Mouse (Mus musculus) midbrain, postnatal 0 days (tissue): ENCODE data around the gene Parp9. TPM values are rescaled to one million over a fixed set of nuclear protein-coding genes. Genes with fewer than 3 reads are reported as not detected.

Experiments used
- ATAC-seq: fragments of 200-750 bp; cut with Nextera tagmentation; 2 replicates; pipeline ENCODE4 v1.8.0; 2017; ENCODE audit warnings: moderate number of reproducible peaks, mild to moderate bottlenecking, moderate TSS enrichment, moderate library complexity; ENCODE audit not compliant: low FRiP score
- DNase-seq: peaks from one replicate; pipeline ENCODE4 v3.0.0-alpha.2; 2015; ENCODE audit warnings: low spot score
- H3K27ac ChIP-seq: fragments of 300-500 bp; sonication (generic); 2 replicates; pipeline ENCODE4 v1.5.1; 2014; ENCODE audit warnings: low read depth, mild to moderate bottlenecking, low read length, mixed read lengths
- H3K27me3 ChIP-seq: fragments of 300-500 bp; sonication (generic); 2 replicates; pipeline ENCODE4 v1.6.1; 2014; ENCODE audit warnings: low read length, control low read depth, mixed read lengths; ENCODE audit not compliant: insufficient read depth
- H3K36me3 ChIP-seq: fragments of 300-500 bp; sonication (generic); 2 replicates; pipeline ENCODE4 v1.6.1; 2014; ENCODE audit warnings: low read length, control low read depth, mixed read lengths; ENCODE audit not compliant: insufficient read depth
- H3K4me1 ChIP-seq: fragments of 300-500 bp; sonication (generic); 2 replicates; pipeline ENCODE4 v1.6.1; 2014; ENCODE audit warnings: mild to moderate bottlenecking, control low read depth, antibody characterized with exemption, low read length, mixed read lengths; ENCODE audit not compliant: insufficient read depth
- H3K4me2 ChIP-seq: fragments of 300-500 bp; sonication (generic); 2 replicates; pipeline ENCODE4 v1.6.1; 2014; ENCODE audit warnings: low read depth, mild to moderate bottlenecking, low read length, mixed read lengths; ENCODE audit not compliant: poor library complexity, severe bottlenecking
- H3K4me3 ChIP-seq: fragments of 300-500 bp; sonication (generic); 2 replicates; pipeline ENCODE4 v1.5.1; 2014; ENCODE audit warnings: low read depth, mild to moderate bottlenecking, low read length, moderate library complexity
- H3K9ac ChIP-seq: fragments of 300-500 bp; sonication (generic); replicated peaks from 2 replicates; pipeline ENCODE4 v1.6.1; 2014; ENCODE audit warnings: mild to moderate bottlenecking, low read length, moderate library complexity, mixed read lengths; ENCODE audit not compliant: poor library complexity, severe bottlenecking
- H3K9me3 ChIP-seq: fragments of 300-500 bp; sonication (generic); 2 replicates; pipeline ENCODE4 v1.6.1; 2016; ENCODE audit warnings: low read length, control low read depth
- CTCF ChIP-seq: IDR thresholded peaks from 2 replicates; pipeline ENCODE4 v1.5.1; 2016; ENCODE audit warnings: antibody characterized with exemption, mild to moderate bottlenecking
- WGBS: fragments of 180-500 bp; shearing (Covaris S2); extraction: QIAGEN DNeasy Blood & Tissue Kit; methylation state at CpG from one replicate; pipeline ENCODE4 v1.1.7; 2014; 5-methylcytosine and 5-hydroxymethylcytosine counted together
- polyA plus RNA-seq: library from polyadenylated mRNA; unstranded; fragments of >200 nt; fragmentation: Nextera tagmentation; extraction: Ambion mirVana; gene quantifications from 2 replicates; pipeline ENCODE4 v1.2.1, GENCODE M21; 2015
- total RNA-seq: library from RNA; depleted of rRNA; stranded (reverse); fragments of >200 nt; gene quantifications from 2 replicates; pipeline ENCODE4 v1.2.3, GENCODE M21; 2014

Parp9 gene
- total and polyA plus RNA-seq, 2 experiments from 2014 or later = 1.9 to 3.0 TPM

DNA sequence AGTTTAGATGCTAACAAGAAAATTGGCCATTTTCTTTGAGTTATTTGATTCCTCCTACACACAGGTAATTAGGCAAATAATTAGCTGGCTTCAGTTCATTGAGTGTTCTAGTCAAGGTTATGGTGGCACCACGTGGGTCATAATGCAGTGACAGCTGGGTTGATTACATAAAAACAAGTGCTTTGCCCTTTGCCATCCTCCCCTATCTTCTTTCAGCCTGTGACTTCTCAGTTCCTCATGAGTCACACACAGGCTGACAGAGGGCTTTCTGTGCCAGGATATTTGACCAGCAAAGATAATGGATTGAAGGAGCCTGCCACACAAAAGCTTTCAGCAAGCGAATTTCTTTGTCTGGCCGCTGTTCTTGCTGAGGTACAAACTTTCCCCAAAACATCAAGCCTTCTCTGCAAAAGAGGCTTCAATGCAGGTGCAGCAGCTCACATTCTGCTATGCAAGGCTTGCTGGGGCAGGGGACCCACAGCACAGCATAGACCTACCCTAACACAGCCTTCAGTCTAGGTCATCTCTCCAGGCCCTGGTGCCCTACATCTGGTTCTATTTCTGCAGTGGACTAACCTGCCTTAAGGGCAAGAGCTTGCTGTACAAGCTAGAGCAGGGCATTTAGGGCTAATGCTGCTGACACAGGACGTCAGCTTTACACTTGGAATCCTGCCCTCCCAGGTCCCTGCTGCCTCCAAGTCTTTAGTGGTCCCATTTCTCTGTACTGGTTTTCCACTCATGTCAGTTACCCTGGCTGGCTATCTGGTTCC is 30.7 kb upstream of the Parp9 start:
- no peak for TF ChIP-seq CTCF
- no peak for DNase-seq
- no peak overlapping the region for H3K4me3 ChIP-seq
- 62% methylated on average over 4 of the region's 4 CpGs for WGBS
- no peak for ATAC-seq
- H3K27me3 ChIP-seq = no peaks in the 10 kb centered on the region
- no peaks in the 10 kb centered on the region for H3K4me1 ChIP-seq
- H3K4me2 ChIP-seq = no peak overlapping the region
- no peaks in the 10 kb centered on the region for H3K36me3 ChIP-seq
- H3K9ac ChIP-seq = no peak overlapping the region
- H3K27ac ChIP-seq = no peak overlapping the region
- no peaks in the 10 kb centered on the region for H3K9me3 ChIP-seq

DNA sequence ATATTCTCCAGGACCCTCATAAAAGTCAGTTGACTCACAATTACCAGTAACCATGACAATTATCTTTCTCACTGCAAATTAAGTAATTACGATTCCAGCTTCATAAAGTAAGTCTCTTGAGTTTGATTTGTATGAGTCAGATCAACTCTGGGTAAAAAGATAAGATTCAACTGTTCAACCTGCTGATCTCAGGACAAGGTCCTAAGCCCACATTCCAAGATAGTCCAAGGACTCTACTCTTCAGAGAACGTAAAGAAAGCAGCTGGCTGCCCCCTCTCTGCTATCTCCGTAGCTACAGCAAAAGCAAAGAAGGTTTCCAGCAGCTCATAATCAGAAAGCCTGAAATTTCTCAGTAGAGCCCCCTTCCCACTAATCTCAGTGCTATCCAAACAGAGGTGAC is 26.8 kb upstream of the Parp9 start:
- Histone ChIP-seq H3K27me3 (no peaks in the 10 kb centered on the region), H3K4me2 (no peak overlapping the region)
- 75% methylated on average over 3 of the region's 3 CpGs for WGBS

DNA sequence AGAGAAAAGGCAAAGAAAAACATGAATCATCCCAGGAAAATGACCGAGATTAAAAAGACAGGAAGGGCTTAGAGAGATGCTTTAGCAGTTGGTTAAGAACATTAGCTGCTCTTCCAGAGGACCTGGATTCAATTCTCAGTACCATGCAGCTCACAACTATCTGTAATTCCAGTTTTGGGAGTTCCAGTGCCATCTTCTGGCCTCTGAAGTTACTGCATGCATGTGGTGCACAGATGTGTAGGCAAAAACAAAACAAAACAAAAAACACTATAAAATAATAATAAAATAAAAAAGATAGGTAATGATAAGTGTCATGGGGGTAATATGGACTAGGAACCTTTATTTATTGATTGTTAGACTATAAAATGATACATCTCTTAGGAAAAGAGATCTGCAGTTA is 24.7 kb upstream of the Parp9 start:
- Histone ChIP-seq H3K36me3 (no peaks in the 10 kb centered on the region), H3K4me1 (no peaks in the 10 kb centered on the region), H3K9me3 (no peaks in the 10 kb centered on the region), H3K4me2 (no peak overlapping the region), H3K9ac (no peak overlapping the region), H3K4me3 (no peak overlapping the region), H3K27me3 (no peaks in the 10 kb centered on the region), H3K27ac (no peak overlapping the region)
- no peak for DNase-seq
- ATAC-seq = no peak
- WGBS = 68% methylated on average over 1 of the region's 1 CpGs
- peak; percentile 50 for TF ChIP-seq CTCF

More for the DNA sequence above, 26.8 kb upstream of the Parp9 start:
- Histone ChIP-seq H3K9me3 (no peaks in the 10 kb centered on the region), H3K4me3 (no peak overlapping the region), H3K27ac (no peak overlapping the region), H3K36me3 (no peaks in the 10 kb centered on the region), H3K4me1 (no peaks in the 10 kb centered on the region), H3K9ac (no peak overlapping the region)
- TF ChIP-seq CTCF = peak; percentile 15; the same call in 1 of the 2 replicates
- DNase-seq = no peak
- ATAC-seq = no peak

DNA sequence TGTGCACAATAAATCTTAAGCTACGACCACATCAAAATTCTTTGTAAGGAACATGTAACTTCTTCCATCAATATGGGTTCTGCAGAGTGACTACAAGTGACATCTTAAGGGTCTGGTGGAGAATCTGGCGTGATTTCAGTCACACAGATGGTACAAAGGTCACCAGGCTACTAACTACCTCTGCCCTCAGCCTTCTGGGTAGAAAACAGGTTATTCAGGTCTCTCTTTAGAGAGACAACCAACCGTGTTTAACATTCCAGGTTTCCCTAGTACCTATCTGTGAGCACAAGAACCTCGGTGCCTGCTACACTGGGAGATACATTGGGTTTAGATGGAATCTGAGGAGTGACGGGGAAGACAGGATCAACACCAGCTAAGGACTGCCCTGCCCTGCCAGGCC is 24.0 kb upstream of the Parp9 start:
- Histone ChIP-seq H3K27ac (no peak overlapping the region), H3K9me3 (no peaks in the 10 kb centered on the region), H3K27me3 (no peaks in the 10 kb centered on the region), H3K4me1 (no peaks in the 10 kb centered on the region), H3K4me2 (no peak overlapping the region), H3K4me3 (no peak overlapping the region), H3K9ac (no peak overlapping the region), H3K36me3 (no peaks in the 10 kb centered on the region)
- TF ChIP-seq CTCF = no peak
- 78% methylated on average over 5 of the region's 5 CpGs for WGBS
- DNase-seq = no peak
- ATAC-seq = no peak

DNA sequence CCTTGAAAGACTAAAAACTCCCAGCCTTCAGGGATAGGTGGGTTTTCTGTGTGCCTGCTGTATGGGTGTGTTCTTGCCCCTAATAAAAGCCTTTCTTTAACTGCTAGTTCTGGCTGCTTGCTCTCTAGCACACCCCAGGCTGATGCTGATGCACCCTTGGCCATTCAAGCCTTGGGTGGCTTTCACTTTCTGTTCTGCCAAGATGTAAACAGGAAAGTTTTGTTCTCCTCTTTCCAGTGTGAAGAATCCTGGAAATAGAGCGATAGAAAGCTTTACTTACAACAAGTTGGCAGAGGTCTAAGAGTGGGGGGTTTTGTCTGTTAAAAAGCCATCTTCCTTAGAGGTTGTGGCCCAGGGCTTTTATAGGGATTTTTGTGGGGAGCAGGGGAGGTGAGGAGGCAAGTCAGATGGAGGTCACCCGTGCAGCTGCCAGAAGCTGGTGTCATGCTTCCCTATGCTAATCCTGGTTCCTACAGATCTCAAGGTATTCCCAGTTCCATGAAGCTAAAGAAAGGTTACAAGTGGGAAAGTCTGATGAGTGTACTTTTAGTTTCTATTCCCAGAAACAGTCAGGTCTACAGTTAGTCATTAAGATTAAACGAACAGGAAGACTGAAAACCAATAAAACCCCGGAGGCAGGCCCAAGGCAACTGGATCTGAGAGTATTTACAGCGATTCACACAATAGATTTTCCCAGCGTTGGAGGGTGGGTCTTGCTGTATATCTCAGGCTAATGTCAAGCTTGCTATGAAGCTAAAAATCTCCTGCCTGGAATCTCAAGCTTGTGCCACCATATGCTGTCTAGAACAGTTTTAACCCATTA is 19.3 kb upstream of the Parp9 start:
- ATAC-seq = no peak
- H3K4me2 ChIP-seq = no peak overlapping the region
- DNase-seq = no peak
- H3K9me3 ChIP-seq = no peaks in the 10 kb centered on the region
- no peak overlapping the region for H3K9ac ChIP-seq
- no peaks in the 10 kb centered on the region for H3K27me3 ChIP-seq
- H3K4me1 ChIP-seq = no peaks in the 10 kb centered on the region
- WGBS = 87% methylated on average over 6 of the region's 6 CpGs
- no peaks in the 10 kb centered on the region for H3K36me3 ChIP-seq
- H3K27ac ChIP-seq = no peak overlapping the region
- no peak for TF ChIP-seq CTCF
- no peak overlapping the region for H3K4me3 ChIP-seq

DNA sequence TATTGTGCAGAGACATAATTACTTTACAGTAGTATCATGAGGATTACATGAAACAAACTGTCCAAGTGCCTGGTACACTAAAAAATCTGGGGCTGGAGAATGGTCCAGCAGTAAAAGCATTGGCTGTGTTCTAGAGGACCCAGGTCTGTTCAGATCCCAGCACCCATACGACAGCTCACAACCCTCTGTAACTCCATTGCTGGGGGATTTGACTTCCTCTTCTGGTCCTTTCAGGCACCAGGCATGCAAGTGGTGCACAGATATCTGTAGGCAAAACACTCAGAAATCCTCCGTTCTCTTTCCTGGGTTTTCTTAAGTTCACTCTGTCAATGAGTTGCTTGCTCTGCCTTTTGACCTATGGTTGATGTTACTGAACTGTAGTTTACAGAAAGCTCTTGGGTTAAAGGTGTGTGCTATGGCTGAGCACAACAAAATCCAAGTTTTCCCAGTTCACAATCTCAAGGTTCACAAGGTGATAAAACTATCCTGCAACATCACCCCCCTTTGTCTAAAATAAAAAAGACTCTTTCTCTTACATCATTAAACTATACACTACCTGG is 16.5 kb upstream of the Parp9 start:
- H3K9ac ChIP-seq = no peak overlapping the region
- H3K4me3 ChIP-seq = no peak overlapping the region
- H3K9me3 ChIP-seq = no peaks in the 10 kb centered on the region
- H3K27me3 ChIP-seq = no peaks in the 10 kb centered on the region
- WGBS = 86% methylated on average over 2 of the region's 2 CpGs
- H3K4me2 ChIP-seq = no peak overlapping the region
- no peak for DNase-seq
- H3K36me3 ChIP-seq = no peaks in the 10 kb centered on the region
- ATAC-seq = no peak
- no peak for TF ChIP-seq CTCF
- no peaks in the 10 kb centered on the region for H3K4me1 ChIP-seq
- no peak overlapping the region for H3K27ac ChIP-seq
